Mouse (Mus musculus) thymus, postnatal 25 days (tissue): Measurements from ENCODE around the gene Lsm7.

Source experiments
- DNase-seq: peaks from one replicate; pipeline ENCODE4 v3.0.0; 2022

Gene Lsm7

DNA sequence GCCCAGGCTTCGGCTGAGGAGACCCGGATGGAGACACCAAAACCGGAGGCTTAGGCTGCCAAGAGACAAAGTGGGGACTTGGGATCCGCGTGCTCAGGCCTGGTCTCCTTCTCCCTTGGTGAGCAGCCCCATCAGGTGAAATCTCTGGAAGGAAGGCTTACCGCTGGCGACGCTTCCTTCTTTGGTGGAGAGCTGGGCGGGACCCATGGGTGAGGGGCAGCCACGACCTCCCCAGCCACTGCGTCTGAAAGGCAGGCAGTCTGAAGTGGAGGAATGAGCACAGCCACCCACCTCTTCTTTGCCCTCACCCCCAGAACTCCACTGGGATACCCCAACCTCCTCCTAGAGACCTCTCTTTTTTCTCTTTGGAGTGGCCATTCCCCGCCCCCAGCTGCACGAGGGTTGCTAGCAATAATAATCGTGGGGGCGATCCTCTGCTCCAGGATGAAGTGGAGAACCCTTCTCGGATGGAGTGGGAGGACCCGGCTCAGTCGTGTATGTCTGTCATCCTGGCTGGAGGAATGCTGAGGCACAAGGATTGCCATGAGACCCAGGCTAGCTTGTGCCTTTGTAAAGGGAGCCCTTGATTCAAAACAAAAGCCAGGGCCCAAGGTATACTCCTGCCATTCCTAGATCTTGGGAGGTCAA is 45.9 kb downstream of the Lsm7 start:
- no peak for DNase-seq

DNA sequence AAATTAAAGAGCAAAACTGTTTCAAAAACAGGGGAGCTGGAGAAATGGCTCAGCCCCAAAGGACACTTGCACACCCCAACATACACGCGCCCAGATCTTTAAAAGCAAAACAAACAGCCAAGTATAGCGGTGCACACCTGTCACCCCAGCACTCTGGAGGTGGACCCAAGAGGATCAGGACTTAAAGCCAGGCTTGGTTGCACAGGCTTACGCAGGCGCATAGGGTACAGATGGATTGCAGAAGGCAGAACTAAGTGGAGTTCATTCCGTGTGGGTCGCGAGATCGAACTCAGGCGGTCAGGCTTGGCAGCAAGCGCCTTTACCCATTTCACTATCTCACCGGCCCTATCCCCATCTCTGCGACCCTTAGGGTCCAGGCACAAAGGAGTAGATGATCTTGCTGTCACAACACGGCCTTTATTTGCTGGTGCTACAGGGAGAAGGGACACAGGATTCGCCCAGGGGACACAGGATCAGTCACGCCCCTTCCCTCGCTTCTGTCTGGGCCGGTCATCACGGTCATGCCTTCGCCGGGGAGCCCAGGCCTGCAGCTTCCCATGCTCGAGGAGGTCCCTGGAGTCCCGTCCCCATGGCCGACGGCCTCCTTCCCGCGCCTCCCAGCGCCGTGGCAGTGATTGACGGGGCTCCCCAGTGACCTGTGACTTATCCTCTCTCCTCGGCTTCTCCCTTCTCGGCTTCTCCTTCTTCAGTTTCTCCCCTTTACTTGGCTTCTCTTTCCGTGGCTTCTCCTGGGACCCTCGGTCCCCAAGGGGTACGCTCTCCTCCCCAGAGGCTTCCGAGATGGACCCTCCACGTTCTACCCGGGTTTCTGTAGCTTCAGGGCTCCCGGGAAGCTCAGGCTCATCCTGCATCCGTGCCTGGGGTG is 46.7 kb downstream of the Lsm7 start:
- DNase-seq, result no peak

DNA sequence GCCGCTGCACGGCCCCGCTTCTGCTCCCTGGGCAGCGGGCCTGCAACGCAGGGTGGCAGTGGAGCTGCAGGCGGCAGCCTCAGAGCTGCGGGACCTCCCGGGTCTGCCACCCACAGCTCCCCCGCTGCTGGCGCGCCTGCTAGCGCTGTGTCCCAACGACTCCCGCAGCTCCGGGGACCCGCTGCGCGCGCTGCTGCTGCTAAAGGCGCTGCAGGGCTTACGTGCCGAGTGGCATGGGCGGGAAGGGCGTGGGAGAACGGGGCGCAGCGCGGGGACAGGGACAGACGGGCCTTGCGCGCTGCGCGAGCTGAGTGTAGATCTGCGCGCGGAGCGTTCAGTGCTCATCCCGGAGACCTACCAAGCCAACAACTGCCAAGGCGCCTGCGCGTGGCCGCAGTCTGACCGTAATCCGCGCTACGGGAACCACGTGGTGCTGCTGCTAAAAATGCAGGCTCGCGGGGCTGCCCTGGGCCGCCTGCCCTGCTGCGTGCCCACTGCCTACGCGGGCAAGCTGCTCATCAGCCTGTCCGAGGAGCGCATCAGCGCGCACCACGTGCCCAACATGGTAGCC is 47.9 kb downstream of the Lsm7 start:
- peak; percentile 40 for DNase-seq

DNA sequence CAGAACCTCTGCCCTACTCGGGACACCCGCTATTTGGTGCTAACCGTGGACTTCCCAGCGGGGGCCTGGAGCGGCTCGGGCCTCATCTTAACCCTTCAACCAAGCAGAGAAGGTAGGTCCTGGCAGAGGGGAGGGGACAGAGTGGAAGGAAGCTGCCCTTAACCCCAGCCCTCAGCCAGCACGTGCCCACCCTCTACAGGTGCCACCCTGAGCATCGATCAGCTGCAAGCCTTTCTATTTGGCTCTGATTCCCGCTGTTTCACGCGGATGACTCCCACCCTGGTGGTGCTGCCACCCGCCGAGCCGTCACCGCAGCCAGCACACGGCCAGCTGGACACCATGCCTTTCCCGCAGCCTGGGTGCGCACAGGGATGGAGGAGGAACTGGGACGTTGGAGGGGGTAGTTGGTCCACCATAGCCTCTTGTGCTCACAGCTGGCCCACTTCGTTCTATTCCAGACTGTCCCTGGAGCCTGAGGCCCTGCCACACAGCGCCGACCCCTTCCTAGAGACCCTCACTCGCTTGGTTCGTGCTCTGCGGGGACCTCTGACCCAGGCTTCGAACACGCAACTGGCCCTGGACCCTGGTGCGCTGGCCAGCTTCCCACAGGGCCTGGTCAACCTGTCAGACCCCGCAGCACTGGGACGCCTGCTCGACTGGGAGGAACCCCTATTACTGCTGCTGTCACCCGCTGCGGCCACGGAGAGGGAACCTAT is 48.5 kb downstream of the Lsm7 start:
- no peak for DNase-seq

DNA sequence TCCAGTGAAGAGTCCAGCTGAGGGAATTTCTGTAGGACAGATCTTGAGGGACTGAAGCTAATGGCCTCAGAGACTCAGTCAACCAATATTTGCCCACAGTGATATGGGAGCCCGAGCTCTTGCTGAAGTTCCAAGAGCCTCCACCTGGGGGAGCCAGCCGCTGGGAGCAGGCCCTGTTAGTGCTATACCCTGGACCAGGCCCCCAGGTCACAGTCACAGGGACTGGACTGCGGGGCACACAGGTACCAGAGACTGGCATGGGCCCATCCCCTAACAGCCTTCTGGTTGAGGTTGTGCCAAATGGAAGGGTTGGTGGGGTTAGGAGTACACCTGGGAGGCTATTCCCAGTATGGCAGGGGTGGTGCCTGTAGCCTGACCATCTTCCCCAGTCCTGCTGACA is 49.1 kb downstream of the Lsm7 start:
- DNase-seq, result peak; percentile 73

DNA sequence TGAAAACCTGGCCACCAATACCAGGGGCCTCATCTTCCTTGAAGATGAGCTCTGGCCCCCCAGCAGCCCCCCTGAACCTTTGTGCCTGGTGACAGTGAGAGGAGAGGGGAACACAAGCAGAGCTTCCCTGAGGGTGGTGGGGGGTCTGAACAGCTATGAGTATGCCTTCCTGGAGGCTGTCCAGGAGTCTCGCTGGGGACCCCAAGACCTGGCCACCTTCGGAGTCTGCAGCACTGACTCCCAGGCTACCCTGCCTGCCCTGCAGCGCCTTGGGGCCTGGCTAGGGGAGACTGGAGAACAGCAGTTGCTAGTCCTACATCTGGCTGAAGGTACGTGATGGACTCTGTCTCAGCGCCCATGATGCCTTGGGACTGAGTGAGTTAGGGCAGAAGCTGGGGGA is 49.7 kb downstream of the Lsm7 start:
- no peak for DNase-seq

DNA sequence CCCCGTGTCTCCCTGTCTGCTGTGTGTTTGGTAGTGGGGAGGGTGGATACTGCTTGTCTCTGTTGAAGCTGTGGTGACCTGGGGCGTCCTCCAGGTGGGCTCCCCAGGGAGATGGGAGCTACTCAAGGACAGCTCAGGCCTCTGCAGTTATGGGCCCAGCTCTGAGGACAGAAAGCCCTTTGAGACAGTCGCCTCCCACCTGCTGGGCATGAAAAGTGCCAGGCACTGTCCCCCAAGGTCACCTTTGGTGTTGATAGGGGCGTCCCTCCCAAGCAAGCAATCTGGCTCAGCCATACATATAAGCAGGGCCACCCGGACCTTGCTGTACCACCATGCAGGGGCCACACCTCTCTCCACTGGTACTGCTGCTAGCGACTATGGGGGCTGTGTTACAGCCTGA is 50.1 kb downstream of the Lsm7 start, which contains the start of gene Amh:
TSS of gene Amh (plus strand) at position 328 of the 400 bp plus-strand sequence.
- DNase-seq, result no peak

DNA sequence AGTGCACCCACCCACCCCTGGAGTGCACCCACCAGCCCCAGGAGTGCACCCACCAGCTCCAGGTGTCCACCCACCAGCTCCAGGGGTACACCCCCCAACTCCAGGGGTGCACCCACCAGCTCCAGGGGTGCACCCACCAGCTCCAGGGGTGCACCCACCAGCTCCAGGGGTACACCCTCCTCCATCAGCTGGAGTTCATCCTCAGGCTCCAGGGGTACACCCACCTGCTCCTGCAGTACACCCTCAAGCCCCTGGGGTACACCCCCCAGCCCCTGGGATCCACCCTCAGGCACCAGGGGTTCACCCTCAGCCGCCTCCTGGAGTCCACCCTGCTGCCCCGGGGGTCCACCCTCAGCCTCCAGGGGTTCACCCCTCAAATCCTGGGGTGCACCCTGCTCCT is 50.7 kb downstream of the Lsm7 start:
- DNase-seq, result no peak

DNA sequence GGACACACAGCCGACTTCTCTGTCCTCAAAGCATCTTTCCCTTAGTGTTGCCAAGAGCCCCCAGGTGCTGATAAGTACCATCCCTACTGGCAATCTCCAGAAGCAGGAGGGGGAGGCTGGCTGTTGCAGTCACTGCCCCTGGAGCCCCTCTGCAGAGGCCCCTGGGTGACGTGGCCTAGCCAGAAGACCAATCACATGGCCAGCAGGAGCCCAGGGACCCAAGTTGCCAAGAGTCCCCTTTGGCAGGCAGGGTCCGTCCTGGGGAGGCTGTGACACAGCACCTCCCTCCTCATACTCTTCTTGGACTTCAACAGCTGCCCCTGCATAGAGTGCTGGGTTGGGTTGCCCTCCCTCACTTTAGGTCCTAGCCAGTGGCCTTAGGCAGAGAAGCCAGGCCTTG is 52.0 kb downstream of the Lsm7 start:
- no peak for DNase-seq
